Mouse (Mus musculus) thymus, adult 18-20 months (tissue): Measurements from ENCODE around the gene Hand2.

ENCODE experiments used
- DNase-seq, 2 experiments: peaks; one replicate each; pipeline ENCODE4 v3.0.0; 2022; ENCODE audit warnings: mixed read lengths in 2 of 2

Gene Hand2

GRCm38 (mm10) chr8:57320851-57321743 is at the start of gene Hand2:
Gene Hand2, plus strand, starts transcription at chr8:57320983.
- DNase-seq = no peak

GRCm38 (mm10) chr8:57273055-57273454 is 47.7 kb upstream of the Hand2 start:
- DNase-seq = no peak

- no peak for DNase-seq
Measured at GRCm38 (mm10) chr8:57293441-57293840, 27.3 kb upstream of the Hand2 start.

- DNase-seq = no peak
Measured at GRCm38 (mm10) chr8:57303513-57303912, 17.3 kb upstream of the Hand2 start.

GRCm38 (mm10) chr8:57304944-57305343 is 15.8 kb upstream of the Hand2 start:
- no peak for DNase-seq

- no peak for DNase-seq
Measured at GRCm38 (mm10) chr8:57306441-57306840, 14.3 kb upstream of the Hand2 start.

GRCm38 (mm10) chr8:57309844-57310485 is 10.8 kb upstream of the Hand2 start:
- no peak for DNase-seq

GRCm38 (mm10) chr8:57312031-57312981 is 8.5 kb upstream of the Hand2 start:
- no peak for DNase-seq

GRCm38 (mm10) chr8:57313583-57313982 is 7.2 kb upstream of the Hand2 start:
- no peak for DNase-seq

GRCm38 (mm10) chr8:57314216-57314615 is 6.6 kb upstream of the Hand2 start:
- no peak for DNase-seq

- no peak for DNase-seq
Measured at GRCm38 (mm10) chr8:57315471-57315870, 5.3 kb upstream of the Hand2 start.

- DNase-seq = no peak
Measured at GRCm38 (mm10) chr8:57317107-57317506, 3.7 kb upstream of the Hand2 start.

GRCm38 (mm10) chr8:57317890-57318480 is 2.8 kb upstream of the Hand2 start:
- no peak for DNase-seq

GRCm38 (mm10) chr8:57319092-57319980 is 1.4 kb upstream of the Hand2 start:
- DNase-seq = no peak

- DNase-seq = no peak
Measured at GRCm38 (mm10) chr8:57319981-57320585, 700 bp upstream of the Hand2 start.

GRCm38 (mm10) chr8:57321898-57322895 is 1.4 kb downstream of the Hand2 start:
- DNase-seq = no peak

GRCm38 (mm10) chr8:57322961-57323941 is 2.5 kb downstream of the Hand2 start:
- no peak for DNase-seq

- DNase-seq = no peak
Measured at GRCm38 (mm10) chr8:57324091-57324490, 3.3 kb downstream of the Hand2 start.
